Mouse (Mus musculus): ENCODE measurements around the gene Carmil1.

Gene Carmil1

DNA sequence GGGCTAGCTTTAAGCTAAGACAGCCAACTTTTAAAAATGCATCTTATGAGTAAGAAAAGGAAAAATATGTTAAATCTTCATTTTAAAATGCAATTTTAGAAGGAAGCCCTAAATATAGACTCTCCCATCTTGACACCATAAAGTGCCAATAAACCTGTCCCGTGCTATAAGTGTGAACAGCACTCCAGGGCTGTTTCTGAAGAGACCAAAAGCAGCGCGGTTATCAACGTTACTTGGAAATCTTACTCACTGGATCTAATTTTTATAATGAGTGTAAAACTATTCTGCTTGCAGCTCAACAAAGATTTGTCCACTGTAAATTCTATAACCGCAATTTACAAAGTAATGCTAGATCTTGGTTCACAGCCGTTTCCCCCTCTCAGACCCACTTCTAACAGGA lies 232.0 kb downstream of the Carmil1 start:
- DNase-seq (ENCODE audit: low spot score in 2 of 2) = peak in 1 of 2 experiments; percentile 52

DNA sequence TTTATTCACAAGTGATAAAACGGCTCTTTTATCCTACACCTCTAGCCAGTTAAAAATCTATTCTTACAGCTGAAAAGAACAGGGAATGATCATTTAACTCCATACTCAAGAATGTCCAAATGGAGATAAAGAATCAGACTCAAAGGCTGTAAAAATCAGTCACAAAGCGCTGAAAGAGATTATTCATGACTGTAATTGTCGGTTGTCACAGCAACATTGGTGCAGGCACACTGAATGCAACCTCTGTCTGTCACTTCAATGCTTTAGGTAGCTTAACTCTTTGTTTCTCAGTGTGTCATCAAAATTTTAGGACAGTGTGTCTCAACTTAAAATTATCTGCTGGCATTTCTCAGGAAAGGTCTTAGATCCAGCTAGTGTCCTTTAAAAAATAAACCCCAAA lies 235.3 kb downstream of the Carmil1 start:
- DNase-seq (ENCODE audit: low spot score in 2 of 2) = no peak

DNA sequence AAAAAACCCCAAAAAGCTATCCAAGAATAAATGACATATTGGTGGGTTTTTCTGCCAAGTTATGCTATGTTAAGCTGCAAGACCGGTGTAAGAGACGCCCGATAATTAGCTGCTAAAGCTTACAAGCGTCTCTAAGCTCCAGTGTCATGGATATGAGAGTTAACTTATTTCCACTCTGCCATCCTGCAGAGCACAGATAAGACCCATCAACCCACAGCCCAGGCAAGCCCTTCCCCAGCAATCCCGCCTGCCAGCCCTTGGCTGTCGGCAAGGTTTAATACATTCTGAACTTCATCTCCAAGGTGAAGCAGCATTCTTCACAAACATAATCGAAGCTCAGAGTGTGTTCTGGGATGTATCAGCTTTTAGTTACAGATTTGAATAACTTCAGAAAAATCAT lies 240.4 kb downstream of the Carmil1 start:
- no peak for DNase-seq (ENCODE audit: low spot score in 2 of 2)

DNA sequence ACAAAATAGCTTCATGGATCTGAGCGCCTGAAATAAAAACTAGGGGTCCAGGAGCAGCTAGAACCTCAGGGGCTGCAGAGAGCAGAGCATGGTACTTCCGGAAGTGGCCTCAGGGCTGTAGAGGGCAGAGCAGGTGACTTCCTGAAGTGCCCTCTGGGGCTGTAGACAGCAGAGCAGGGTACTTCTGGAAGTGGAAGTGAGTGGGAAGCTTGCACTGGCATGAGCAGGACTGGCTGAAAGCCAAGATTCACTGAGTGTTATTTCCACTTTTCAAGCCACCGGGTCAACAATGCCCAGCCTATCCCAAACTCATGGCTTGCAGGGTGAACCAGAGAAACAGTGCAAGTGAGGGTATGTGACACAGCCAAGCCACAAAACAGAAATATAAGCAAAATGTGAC lies 243.1 kb downstream of the Carmil1 start:
- DNase-seq (ENCODE audit: low spot score in 2 of 2) = peak; percentile 32 to 38

DNA sequence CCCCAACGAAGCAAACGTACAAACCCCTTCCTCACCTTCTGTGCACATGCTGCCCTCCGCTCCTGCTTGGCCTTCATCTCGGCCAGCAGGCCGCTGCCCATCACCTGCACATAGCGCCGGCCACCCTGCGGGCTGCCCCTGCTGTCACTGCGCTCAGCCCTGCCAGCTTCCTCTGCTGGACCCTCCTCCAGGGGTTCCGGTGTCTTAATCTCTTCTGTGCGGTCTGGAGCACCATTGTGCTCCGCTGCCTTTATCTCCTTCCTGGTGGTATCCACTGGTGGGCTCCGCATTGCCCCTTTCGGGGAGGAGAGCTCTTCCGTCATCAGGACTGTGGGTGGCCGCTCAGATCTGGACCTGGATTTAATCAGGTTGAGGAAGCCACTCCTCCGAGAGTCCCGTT lies 244.4 kb downstream of the Carmil1 start:
- no peak for DNase-seq (ENCODE audit: low spot score in 2 of 2)

DNA sequence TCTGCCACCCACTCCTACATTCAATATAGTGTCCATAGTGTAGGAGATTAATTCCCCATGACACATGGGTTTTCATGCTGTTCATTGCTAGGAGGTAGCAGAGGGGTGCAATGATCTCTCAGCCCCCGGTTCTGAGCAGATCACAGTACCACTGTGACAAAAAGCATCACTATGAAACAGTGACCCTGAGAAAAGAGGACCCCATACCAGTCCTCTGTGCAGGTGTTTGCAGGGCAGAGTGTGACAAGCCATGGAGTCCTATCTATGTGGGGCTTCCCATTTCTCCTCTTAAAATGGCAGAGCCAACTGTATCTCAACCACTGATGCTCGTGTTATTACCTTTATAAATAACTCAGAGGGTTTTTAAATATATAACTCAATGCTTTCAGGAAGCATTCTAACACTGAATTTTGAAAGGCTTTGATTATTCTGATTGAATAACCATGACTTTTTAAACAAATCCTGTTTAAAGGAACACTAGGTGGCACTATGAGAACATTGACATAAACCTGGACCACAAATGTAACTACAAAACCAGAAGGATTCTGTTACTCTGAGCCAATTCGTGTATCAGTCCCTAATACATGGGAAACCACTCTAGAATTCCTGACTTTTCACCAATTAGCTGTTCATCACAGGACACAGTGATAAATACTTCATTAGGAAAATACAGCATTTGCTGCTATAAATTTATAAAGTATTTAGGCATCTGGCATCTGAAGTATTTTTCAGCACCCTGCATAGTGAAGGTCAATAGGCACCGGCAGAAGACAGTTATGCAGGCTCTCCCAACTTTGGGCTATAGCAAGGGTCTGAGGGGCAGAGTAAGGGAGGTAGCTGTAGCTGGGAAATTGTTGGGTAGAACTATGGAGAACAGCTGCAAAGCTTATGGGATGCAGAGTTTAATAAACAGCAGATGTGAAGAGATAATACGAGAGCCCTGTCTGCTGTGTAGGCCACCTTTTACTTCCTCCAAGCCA lies 253.1 kb downstream of the Carmil1 start:
- no peak for DNase-seq (ENCODE audit: low spot score in 2 of 2)

DNA sequence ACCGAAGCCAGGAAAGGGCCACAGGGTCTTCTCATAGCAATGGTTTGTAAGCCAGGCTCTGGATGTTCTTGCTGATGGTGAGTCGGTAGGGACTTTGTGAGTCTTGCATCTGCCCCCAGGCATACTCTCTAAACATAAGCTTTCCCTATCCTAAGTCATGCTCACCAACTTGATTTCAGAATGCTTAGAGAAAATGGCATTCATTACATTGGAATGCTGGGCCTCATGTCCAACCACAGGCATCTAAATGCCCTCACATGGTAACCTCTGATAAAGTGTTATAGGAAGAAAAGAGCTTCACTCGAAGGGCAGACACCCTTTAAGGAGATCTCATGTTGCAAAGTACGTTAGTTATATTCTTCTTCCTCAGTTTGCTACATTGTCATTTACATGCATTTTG lies 262.1 kb downstream of the Carmil1 start:
- DNase-seq (ENCODE audit: low spot score in 2 of 2) = no peak

DNA sequence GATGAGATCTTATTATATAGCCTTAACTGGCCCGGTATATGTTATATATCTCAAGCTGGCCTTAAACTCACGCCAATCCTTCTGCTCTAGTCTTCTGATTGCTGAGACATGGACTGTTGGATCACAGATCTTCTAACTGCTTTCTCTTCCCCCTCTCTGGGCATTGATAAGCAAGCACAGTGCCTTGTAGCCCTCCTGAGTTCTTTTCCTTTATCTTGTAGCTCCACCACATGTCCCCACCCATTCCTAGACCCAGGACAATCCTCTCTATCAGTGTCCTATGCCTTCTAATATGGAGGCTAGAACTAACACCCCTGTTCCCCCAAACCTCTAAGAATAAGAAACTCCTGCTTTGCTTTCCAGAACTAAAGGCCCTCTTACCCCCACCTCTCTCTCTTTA lies 275.1 kb downstream of the Carmil1 start:
- DNase-seq (ENCODE audit: low spot score in 2 of 2) = no peak

DNA sequence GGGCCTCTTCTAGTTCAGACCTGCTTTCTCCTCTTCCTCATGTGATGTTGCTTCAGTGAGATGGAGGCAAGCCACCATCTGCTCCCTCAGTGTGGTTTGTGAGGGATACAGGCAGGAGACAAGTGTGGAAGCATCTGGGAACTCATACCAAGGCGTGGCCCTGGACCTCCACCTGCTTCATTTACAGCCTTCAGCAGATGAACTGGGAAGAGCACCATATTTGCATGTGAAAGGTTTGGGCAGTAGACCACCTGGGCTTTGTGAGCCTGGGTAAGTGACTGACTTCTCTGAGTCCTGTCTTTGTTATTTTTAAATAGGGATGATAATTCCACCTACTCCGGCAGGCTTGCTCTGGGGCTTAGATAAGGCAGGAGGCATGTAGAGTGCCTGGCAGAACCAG lies 278.8 kb downstream of the Carmil1 start:
- DNase-seq (ENCODE audit: low spot score in 2 of 2) = no peak

DNA sequence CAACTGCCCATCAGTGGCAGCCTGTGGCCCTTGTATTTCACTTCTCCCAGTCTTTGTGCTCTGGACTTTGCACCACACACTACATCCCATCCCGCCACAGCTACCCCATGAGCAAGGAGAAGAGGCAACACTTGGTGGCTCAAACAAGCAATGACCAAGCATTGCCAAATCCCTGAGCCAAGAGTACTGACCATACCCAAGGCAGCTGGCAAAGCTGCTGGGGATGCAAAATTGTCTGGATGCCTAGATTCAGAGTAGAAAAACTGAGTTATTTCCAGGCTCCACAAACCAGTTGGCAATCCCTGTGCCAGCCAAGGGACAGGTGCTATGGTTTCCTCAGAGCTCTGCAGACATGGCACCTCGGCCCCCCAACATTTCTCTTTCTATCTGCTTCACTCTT lies 279.5 kb downstream of the Carmil1 start:
- no peak for DNase-seq (ENCODE audit: low spot score in 2 of 2)

DNA sequence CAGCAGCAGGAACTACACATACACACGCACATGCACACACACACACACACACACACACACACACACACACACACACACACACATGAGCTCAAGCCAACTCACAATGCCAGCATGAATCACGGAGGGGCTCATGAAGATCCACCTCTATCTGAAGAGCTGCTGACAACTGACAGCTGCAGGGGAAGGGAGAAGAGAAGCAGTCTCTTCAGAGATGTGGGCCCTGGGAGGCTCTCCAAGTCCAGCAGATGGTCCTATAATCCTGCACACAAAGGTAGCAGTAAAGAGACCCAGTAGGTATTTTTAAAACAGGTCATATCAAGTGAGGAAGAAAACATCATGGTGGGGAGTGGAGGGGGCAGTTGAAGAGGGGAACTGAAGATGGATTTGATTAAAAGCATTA lies 281.8 kb downstream of the Carmil1 start:
- no peak for DNase-seq (ENCODE audit: low spot score in 2 of 2)

DNA sequence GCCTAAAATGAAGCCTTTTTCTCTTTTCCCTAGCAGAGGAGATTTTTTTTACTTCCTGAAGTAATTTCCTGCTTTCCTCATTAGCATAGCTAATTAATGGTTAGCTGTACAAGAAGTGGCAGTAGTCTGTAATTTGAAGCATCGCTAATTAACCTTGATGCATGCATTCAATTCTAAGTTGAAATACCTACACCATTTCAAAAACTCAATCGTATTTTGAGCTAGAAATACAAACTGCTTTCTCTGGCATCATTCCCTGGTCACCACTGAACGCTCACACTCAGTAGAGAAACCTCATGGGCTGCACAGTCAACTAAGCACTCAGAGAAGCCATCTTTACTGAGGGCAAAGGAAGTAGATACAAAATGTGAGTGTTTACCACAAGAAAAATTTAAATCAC lies 285.8 kb downstream of the Carmil1 start:
- no peak for DNase-seq (ENCODE audit: low spot score in 2 of 2)

DNA sequence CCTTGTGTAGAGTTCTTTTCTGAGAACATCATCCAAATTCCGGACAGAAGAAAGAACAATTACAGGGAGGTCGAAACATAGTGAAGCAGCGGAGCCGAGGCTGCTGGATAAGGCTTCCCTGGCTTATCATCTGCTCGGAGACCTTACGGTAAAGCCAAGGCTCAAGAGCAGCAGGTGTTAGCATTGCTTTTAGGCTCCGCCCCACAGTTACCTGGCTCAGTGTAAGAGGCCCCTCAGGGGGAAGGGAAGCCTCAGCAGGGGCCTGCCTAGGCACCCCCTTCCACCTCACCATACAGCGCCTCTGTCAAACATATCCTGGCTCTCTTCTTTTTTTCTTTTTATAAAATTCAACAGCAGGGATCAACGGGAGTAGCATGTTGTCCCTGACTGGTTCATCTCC lies 286.6 kb downstream of the Carmil1 start:
- DNase-seq (ENCODE audit: low spot score in 2 of 2) = no peak

DNA sequence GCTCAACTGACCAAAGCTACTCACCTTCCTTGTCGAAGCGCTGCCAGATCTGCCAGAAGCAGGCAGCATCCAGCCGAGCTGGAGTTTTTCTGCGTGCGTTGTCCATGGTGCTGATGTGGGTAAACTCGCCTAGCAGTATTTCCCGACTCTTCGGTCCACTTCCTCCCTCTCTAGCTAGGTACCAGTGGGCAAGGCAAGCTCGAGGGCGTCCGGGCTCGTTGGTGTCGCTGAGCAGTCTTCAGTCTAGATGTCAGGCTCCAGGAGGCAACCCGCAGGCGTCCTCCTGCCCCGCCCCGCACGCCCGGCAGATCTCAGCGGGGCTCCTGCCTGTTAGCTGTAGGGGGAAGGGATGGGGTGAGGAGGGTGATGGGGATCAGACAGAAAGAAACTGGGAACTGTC lies 289.7 kb downstream of the Carmil1 start, which contains the start of gene Scgn:
Gene Scgn (minus strand): TSS at position 287 of the 400 bp plus-strand sequence.
- peak; percentile 41 to 51 for DNase-seq (ENCODE audit: low spot score in 2 of 2)

DNA sequence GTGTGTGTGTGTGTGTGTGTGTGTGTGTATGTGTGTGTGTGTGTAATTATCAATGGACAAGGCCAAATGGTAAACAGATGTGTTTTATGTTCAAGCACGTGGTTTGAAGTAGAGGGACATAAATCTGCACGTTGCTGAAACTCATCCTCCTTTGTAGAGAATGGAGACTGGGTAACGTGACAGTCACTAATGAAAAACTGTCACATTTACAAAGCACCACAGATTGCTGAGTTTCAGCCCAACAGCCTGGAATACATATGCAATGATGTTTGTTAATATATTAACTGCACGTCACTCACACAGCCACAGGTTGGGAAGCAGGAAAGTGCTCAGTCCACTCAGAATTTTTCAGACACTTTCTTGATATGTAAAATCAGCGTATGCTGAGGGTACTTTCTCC lies 290.1 kb downstream of the Carmil1 start:
- DNase-seq (ENCODE audit: low spot score in 2 of 2) = no peak

DNA sequence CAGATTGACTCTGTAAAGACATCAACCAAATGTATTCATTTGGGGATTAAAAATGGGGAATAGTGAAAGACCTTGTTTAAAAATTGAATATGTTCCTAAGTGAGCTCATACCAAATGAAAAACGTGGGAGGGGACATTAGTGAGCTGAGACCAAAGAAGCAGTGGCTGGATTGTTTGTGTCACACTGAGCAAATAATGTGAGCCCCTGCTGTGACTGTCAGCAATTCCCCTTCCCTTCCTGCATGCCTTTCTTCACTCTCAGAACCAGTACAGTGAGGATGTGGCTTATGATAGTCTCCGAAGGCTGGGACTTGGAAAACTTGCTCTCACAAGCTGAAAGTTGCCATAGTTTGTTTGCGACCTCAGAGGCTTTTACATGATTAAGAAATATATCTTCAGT lies 295.5 kb downstream of the Carmil1 start:
- no peak for DNase-seq (ENCODE audit: low spot score in 2 of 2)

DNA sequence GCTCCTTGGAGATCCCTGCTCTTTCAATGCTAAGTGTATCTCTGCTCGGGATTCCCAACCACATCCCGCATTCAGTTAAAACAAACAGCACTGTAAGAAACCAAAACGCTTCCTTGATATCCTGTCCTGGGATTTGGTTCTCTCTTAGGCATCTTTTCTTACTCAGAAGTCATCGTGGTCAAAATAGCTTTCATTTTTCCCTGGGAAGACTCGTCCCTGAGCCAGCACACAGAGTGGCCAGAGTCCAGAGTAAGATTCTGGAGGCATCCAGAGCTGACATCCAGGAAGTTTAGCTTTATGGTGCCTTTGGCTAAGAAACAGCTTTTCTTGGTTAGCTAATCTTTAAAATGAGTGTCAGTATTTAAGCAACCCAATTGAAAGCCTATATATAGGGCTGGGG lies 308.3 kb downstream of the Carmil1 start:
- no peak for DNase-seq (ENCODE audit: low spot score in 2 of 2)

DNA sequence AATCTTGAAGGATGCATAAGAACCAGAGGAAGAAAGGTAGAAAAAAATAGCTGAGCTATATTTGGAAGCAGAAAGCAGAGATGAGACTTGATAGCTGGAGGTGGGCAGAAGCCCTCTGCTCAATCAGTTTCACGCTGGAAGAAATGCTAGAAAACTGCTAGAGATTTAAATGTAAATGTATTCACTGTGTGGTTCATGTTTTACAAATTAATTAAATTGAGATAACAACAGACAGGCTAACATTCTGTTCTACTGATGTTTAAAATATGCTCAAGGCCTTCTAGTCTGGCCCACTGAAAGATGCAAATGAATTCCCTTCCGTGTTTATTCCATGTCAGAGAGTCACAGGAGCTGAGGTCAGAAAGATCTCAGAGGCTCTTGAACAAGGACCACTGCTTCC lies 308.7 kb downstream of the Carmil1 start:
- no peak for DNase-seq (ENCODE audit: low spot score in 2 of 2)

DNA sequence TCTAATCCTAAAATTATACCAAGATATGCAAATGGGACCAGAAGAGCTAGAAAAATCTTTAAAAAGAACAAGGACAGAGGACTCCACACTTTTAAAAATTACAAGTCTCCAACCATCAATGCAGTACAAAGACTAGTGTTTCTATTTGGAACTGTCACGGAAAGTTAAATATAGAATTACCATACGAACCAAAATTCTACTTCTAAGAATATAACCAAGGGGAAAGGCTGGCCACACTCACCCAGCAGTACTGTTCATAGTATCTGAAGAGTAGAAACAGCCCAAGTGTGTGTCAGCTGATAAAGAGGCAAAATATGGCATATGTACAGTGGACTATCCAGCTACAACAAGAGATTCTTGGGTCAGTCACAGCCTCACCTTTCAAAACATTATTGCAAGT lies 315.7 kb downstream of the Carmil1 start:
- no peak for DNase-seq (ENCODE audit: low spot score in 2 of 2)
